Mouse (Mus musculus) liver, embryonic 14.5 days (tissue): ENCODE results near the gene A630089N07Rik.

ENCODE experiments used
- CTCF ChIP-seq: IDR thresholded peaks from 2 replicates; pipeline ENCODE4 v1.5.1; 2016; ENCODE audit warnings: antibody characterized with exemption, low read depth, control low read depth
- EP300 ChIP-seq: IDR thresholded peaks from 2 replicates; pipeline ENCODE4 v1.6.1; 2016; ENCODE audit warnings: antibody characterized with exemption, low read depth

DNA sequence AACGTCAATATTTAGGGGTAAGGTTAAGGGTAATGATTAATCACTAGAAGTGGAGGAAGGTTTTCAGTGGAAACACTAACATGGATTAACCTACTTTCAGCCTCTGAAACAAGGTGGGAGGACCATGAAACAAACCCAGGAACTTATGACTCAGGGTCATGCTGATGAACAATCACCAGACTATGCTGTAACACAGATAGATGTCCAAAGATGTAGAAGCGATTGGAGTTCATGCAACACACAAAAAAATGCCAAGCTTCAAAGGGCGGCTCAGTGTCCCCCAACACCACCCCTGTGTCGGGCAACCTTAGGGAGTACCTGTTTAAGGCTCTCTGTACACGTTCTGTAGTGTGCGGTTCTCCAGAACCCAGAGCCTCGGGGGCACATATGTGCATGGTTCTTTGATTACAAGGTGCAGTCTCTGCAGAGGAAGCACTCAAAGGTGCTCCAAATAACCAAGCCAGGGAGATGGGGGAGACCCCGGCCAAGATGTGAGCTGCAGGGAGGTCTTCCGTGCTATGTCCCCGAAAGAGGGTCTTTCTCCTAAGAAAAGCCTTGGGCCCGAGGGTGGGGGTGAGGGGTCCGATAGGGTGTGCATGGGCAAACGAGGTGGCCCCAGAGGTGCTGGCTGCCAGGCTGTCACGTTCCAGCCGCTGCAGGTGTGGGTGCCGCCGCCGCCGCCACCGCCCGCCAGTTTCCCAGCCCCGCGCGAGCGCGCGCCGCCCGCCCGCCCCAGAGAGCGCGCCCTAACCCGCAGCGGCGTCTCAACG lies 120.7 kb downstream of the A630089N07Rik start:
- TF ChIP-seq CTCF (no peak), EP300 (no peak)
